Mouse (Mus musculus) bone marrow, adult 2 months (tissue): ENCODE measurements around the gene Snw1. TPM values are rescaled to one million over a fixed set of nuclear protein-coding genes. Genes with fewer than 3 reads are reported as not detected.

Experiments used
- H3K27ac ChIP-seq: fragments of 200-500 bp; 2 replicates; pipeline ENCODE4 v1.5.1; 2012; ENCODE audit warnings: low read depth, mild to moderate bottlenecking, control low read depth, inconsistent platforms, low read length; ENCODE audit not compliant: control insufficient read depth, poor library complexity, insufficient read depth
- H3K4me1 ChIP-seq: fragments of 200-500 bp; 2 replicates; pipeline ENCODE4 v1.6.1; 2011; ENCODE audit warnings: low read length; ENCODE audit not compliant: control insufficient read depth, insufficient read depth
- H3K4me3 ChIP-seq: fragments of 200-500 bp; replicated peaks from 2 replicates; pipeline ENCODE3; 2011; ENCODE audit warnings: mild to moderate bottlenecking, low read depth, low read length, control low read depth; ENCODE audit not compliant: control insufficient read depth
- CTCF ChIP-seq: fragments of 200-500 bp; IDR thresholded peaks from 2 replicates; pipeline ENCODE4 v1.5.1; 2011; ENCODE audit warnings: low read length, control low read depth; ENCODE audit not compliant: control insufficient read depth, insufficient read depth
- POLR2A ChIP-seq: fragments of 200-500 bp; IDR thresholded peaks from 2 replicates; pipeline ENCODE4 v1.6.1; 2011; ENCODE audit warnings: low read depth, mild to moderate bottlenecking, control low read depth, low read length, borderline replicate concordance; ENCODE audit not compliant: control insufficient read depth
- WGBS: fragments of 180-500 bp; shearing (Covaris S2); methylation state at CpG from one replicate; pipeline ENCODE4 v1.1.7; 2018; 5-methylcytosine and 5-hydroxymethylcytosine counted together
- polyA plus RNA-seq: library from polyadenylated mRNA; stranded (reverse); fragments of >200 nt; gene quantifications from 2 replicates; pipeline ENCODE4 v1.2.4, GENCODE M21; 2011; ENCODE audit warnings: low replicate concordance; ENCODE audit not compliant: missing spikeins, insufficient read depth, insufficient read length

Snw1 gene
- polyA plus RNA-seq, 1 experiment, result 48.6 TPM

DNA sequence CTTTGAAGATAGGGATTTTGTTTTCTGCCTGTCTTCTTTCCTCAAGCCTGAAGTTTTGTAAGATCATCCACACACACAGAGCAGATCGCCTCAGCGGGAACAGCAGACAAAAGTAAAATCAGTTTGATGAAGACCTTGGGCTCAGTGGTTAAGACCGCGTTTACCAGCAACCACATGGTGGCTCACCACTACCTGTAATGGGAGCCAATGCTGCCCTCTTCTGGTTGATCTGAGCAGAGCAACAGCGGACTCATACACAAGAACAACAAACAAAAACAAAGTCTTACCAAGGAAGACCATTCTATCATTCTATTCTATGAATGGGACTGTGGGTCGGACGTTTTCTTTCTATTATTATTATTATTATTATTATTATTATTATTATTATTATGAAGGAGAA is 55.4 kb downstream of the Snw1 start:
- 28% methylated on average over 7 of the region's 7 CpGs for WGBS

DNA sequence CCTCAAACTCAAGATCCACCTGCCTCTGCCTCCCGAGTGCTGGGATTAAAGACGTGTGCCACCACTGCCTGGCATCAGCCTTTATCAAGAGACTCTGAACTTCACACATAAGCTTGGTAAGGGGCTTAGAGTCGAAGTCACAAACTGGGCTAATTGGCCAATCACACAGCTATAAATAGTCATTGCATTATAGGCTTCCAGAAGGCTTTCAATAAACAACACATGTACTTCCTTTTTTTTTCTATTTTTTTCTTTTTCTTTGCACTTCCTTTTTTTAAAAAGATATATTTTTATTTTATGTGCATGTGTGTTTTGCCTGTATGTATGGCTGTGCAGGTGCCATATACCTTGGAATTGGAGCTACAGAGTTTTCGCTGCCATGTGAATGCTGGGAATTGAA is 56.7 kb downstream of the Snw1 start:
- no peak overlapping the region for H3K4me3 ChIP-seq
- 28% methylated on average over 4 of the region's 4 CpGs for WGBS
- no peak overlapping the region for H3K27ac ChIP-seq
- TF ChIP-seq POLR2A, result no peak
- H3K4me1 ChIP-seq, result peaks cover 4% of the 10 kb centered on the region; the same call in 1 of the 2 replicates

More for the DNA sequence above, 55.4 kb downstream of the Snw1 start:
- Histone ChIP-seq H3K4me3 (no peak overlapping the region), H3K4me1 (peaks cover 4% of the 10 kb centered on the region; the same call in 1 of the 2 replicates), H3K27ac (no peak overlapping the region)
- no peak for TF ChIP-seq POLR2A
- peak; percentile 88 for TF ChIP-seq CTCF

DNA sequence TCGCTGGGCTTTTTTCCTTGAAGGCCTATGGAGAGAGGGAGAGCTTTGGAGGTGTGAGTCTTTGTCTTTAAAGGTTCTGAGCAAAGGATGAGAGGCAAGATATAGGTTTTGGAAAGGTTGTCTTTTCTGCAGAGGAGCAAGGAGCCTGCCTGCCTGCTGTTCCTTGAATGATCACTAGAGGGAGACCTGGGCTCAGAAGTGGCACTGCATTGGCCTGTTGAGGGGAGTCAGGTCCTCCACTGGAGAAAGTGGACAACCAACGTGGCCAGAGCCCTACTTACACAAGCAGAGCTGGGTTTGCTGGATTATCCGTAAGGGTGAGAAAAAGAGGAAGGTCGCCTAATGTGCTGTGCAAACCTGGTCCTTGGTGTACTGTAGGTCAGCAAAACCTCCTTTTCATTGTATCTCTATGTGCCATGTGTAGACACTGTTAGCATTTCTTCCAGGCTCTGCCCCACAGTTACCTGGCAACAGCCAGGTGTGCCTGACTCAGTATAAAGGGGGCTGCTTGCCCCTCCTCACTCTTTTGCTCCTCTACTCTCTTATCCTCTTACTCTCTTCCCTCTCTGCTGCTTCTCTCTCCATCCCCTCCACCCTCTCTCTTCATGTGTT is 58.8 kb downstream of the Snw1 start:
- TF ChIP-seq CTCF (peak; percentile 82), POLR2A (no peak)
- H3K27ac ChIP-seq, result no peak overlapping the region
- WGBS, result 8% methylated on average over 4 of the region's 4 CpGs
- H3K4me1 ChIP-seq, result peaks cover 4% of the 10 kb centered on the region; the same call in 1 of the 2 replicates
- no peak overlapping the region for H3K4me3 ChIP-seq

DNA sequence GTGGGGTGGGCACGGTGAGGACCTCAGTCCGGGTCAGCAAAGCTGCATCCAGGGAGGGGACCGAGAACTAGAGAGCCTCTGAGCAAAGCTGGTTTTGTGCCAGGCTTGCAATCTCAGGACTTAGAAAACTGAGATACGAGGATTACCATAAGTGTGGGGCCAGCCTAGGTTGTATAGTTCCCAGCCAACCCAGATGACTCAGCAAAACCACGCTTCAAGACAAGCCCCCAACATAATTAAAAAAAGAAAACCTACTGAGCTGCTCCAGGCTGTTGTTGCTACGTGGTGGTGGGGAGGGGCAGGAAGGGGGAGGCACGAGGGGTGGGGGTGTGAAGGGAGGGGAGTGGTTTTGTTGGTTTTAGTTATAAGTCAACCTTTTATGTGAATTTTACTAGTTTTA is 61.1 kb downstream of the Snw1 start:
- H3K4me3 ChIP-seq, result no peak overlapping the region
- peaks cover 2% of the 10 kb centered on the region; the same call in 1 of the 2 replicates for H3K4me1 ChIP-seq
- no peak overlapping the region for H3K27ac ChIP-seq
- TF ChIP-seq CTCF (no peak), POLR2A (no peak)
- WGBS, result 9% methylated on average over 7 of the region's 7 CpGs

DNA sequence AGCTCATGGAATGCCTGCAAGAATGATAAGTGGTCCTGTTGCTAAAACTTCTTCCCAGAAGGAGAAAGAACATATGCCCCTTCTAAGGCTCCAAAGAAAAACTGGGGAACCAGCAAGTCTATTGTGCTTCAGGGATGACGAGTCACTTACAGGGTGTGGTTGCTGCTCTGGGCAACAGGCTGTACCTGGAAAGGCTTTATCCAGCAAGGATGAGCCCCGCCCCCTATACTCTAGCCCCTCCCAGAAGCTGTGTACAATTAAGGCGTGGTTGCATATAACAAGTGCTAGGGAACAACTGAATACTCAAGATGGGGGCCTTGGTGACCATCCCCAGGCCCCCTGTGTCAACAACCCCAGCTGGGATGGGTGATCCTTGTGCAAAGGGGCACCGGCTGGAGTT is 63.0 kb downstream of the Snw1 start:
- Histone ChIP-seq H3K4me1 (no peaks in the 10 kb centered on the region), H3K27ac (no peak overlapping the region), H3K4me3 (no peak overlapping the region)
- TF ChIP-seq POLR2A (no peak), CTCF (no peak)
- 67% methylated on average over 4 of the region's 4 CpGs for WGBS

DNA sequence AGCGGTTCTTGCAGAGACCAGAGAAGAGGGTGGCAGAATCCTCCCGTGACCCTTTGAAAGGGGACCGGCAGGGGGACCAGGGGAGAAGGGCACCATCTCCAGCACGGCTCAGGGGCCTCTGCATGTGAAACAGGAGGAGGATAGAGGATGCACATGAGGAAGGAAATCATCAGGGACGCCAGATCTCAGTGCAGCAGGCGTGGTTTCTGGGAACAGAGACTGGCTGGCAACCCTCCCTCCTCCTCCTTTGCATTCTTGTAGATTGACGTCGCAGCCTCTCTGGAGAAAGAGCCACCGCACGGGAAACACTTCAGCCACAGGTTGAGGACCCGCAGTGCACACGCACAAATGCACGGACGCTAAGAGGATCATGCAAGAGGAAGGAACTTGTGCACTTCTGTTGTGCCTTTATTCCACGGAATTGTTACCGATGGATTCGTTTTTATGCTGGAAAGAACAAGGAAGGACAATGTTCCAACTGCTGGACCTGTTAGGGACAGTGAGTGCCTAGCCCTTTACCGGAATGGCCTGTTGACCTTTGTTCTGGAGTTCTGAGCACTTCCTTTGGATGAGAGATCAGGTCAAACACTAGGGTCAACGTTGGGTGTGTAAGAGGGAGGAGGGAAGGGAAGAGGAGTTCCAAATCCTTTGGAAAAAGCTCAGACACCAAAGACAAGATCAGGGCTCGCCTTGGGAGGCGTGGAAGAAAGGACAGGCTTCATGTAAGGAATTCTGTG is 64.0 kb downstream of the Snw1 start:
- WGBS, result 11% methylated on average over 21 of the region's 21 CpGs

DNA sequence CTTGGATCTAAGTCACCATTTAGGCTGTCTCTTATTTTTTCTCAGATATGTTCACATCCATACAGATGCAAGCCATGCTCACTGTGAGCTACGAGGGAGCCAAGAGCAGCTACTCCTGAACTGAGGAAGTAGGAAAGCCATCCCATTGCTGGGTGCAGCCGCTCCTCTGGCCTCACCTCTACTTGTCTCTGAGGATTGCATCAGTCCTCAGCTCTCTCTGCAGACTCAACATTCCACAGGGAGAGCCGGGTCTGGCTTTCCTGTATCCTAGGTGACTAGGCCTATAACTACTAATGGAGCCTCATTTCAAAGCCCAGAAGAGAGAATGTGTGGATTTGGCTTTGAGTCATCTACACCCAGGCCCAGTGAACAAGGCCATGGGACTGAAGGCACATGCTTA is 66.4 kb downstream of the Snw1 start:
- whole genome bisulfite sequencing, result 44% methylated on average over 3 of the region's 3 CpGs
- Histone ChIP-seq H3K27ac (no peak overlapping the region), H3K4me3 (no peak overlapping the region), H3K4me1 (no peaks in the 10 kb centered on the region)
- TF ChIP-seq POLR2A (no peak), CTCF (no peak)

More for the DNA sequence above, 64.0 kb downstream of the Snw1 start:
- H3K4me1 ChIP-seq, result no peaks in the 10 kb centered on the region
- H3K4me3 ChIP-seq, result peak overlapping the region; percentile 29
- no peak overlapping the region for H3K27ac ChIP-seq
- TF ChIP-seq POLR2A (no peak), CTCF (no peak)

DNA sequence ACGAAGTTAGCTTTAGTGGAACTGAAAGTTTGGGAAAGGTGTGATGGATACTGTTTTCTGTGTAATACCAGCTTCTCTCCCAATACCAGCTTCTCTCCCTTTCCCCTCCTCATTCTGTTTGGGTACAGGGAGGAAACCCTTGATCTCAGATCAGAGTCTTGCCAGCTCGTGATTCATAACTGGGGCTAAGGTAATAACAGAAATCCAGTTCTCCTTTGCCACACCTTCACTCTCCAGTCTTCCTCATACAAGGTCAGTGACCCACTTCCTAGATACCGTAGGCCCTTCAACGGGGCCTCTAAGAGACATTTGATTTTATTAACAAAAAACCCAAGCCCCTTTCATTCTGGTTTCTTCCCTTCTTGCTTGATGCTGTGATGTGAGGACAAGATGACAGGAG is 66.9 kb downstream of the Snw1 start:
- WGBS, result 64% methylated on average over 4 of the region's 4 CpGs
- no peak for TF ChIP-seq POLR2A
- no peak for TF ChIP-seq CTCF
- Histone ChIP-seq H3K4me3 (no peak overlapping the region), H3K27ac (no peak overlapping the region), H3K4me1 (no peaks in the 10 kb centered on the region; the same call in 1 of the 2 replicates)

DNA sequence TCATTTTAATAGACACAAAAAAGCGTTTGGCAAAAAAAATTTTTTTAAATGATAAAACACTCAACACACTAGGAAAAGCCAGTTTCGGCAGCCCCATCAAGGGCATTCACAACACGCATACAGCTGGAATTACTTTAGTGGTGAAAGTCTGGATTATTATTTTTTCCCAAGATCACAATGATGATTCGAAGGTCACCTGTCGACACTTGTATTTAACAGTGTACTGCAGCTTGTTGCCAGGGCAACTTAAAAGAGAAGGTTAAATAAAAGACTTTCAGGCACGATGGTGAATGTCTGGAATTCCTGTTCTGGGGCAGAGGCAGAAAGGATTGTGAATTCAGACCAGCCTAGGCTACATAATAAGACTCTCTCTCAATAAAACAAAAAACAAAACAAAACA is 70.2 kb downstream of the Snw1 start:
- no peaks in the 10 kb centered on the region; the same call in 1 of the 2 replicates for H3K4me1 ChIP-seq
- no peak overlapping the region for H3K4me3 ChIP-seq
- 81% methylated on average over 6 of the region's 6 CpGs for WGBS
- H3K27ac ChIP-seq, result no peak overlapping the region
- TF ChIP-seq POLR2A (no peak), CTCF (no peak)
